Mouse (Mus musculus) fibroblast of lung, adult 2 months (primary cell): ENCODE results near the gene Tnfrsf13c.

Experiments
- DNase-seq: peaks from one replicate; pipeline ENCODE4 v3.0.0-alpha.2; 2011; ENCODE audit warnings: low read depth

The Tnfrsf13c gene

GRCm38 (mm10) chr15:82229542-82230045 lies 5.4 kb upstream of the Tnfrsf13c start:
- no peak for DNase-seq

GRCm38 (mm10) chr15:82225769-82226168 lies 1.6 kb upstream of the Tnfrsf13c start:
- DNase-seq = no peak

- DNase-seq = no peak
Measured at GRCm38 (mm10) chr15:82224602-82225215, 540 bp upstream of the Tnfrsf13c start.

GRCm38 (mm10) chr15:82223251-82223650 lies 918 bp downstream of the Tnfrsf13c start:
- DNase-seq = no peak

GRCm38 (mm10) chr15:82221104-82221860 lies 2.9 kb downstream of the Tnfrsf13c start:
- DNase-seq = no peak

- DNase-seq = no peak
Measured at GRCm38 (mm10) chr15:82220003-82220675, 4.0 kb downstream of the Tnfrsf13c start.

- no peak for DNase-seq
Measured at GRCm38 (mm10) chr15:82218778-82219666, 5.1 kb downstream of the Tnfrsf13c start.

GRCm38 (mm10) chr15:82217980-82218379 lies 6.2 kb downstream of the Tnfrsf13c start:
- no peak for DNase-seq

GRCm38 (mm10) chr15:82217039-82217438 lies 7.1 kb downstream of the Tnfrsf13c start:
- no peak for DNase-seq

GRCm38 (mm10) chr15:82216142-82216827 lies 7.9 kb downstream of the Tnfrsf13c start:
- no peak for DNase-seq

GRCm38 (mm10) chr15:82215332-82216046 lies 8.7 kb downstream of the Tnfrsf13c start:
- no peak for DNase-seq

- no peak for DNase-seq
Measured at GRCm38 (mm10) chr15:82213222-82213621, 10.9 kb downstream of the Tnfrsf13c start.

GRCm38 (mm10) chr15:82212752-82213063 lies 11.5 kb downstream of the Tnfrsf13c start, which contains the start of gene Shisa8:
Gene Shisa8, minus strand, starts transcription at chr15:82212815.
- DNase-seq = no peak

GRCm38 (mm10) chr15:82211911-82212751 lies 12.0 kb downstream of the Tnfrsf13c start:
- no peak for DNase-seq

GRCm38 (mm10) chr15:82211281-82211680 lies 12.9 kb downstream of the Tnfrsf13c start:
- DNase-seq = no peak

GRCm38 (mm10) chr15:82210801-82211200 lies 13.4 kb downstream of the Tnfrsf13c start:
- DNase-seq = no peak

GRCm38 (mm10) chr15:82209295-82210050 lies 14.7 kb downstream of the Tnfrsf13c start:
- no peak for DNase-seq

GRCm38 (mm10) chr15:82208307-82208706 lies 15.9 kb downstream of the Tnfrsf13c start:
- DNase-seq = no peak
